Mouse (Mus musculus) cerebellum, adult 2 months (tissue): Measurements from ENCODE around the gene Ier5.

Experiments
- CTCF ChIP-seq: fragments of 200-500 bp; IDR thresholded peaks from 2 replicates; pipeline ENCODE4 v1.5.1; 2011; ENCODE audit warnings: low read depth, mild to moderate bottlenecking, control low read depth, low read length, moderate library complexity, borderline replicate concordance; ENCODE audit not compliant: insufficient read depth
- POLR2A ChIP-seq: fragments of 200-500 bp; IDR thresholded peaks from 2 replicates; pipeline ENCODE4 v1.6.1; 2011; ENCODE audit warnings: low read length, control low read depth, borderline replicate concordance; ENCODE audit not compliant: insufficient read depth

DNA sequence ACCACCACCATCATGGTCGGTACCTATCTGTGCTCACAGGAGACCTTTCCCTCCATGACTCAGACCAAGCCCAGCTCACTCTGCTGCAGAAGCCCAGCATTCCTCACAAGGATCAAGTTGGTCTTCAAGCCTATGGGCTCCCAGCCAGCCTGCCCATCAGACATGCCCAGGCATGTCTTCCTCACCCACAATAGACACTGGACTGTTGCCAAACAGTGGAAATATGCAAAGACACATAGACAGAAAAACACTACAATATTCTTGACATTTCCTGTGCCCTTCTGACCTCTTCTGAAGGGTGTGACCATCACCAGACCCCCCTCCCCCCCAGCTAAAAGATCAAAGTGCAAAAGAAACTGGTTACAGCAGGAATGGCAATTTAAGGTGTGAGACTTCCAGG is 43.3 kb downstream of the Ier5 start:
- TF ChIP-seq CTCF (no peak), POLR2A (no peak)
